Mouse (Mus musculus): ENCODE data around the gene Ccdc8. TPM values are rescaled to one million over a fixed set of nuclear protein-coding genes. Genes with fewer than 3 reads are reported as not detected.

The Ccdc8 gene
- polyA plus RNA-seq, 1 experiment, result 9.7 TPM

DNA sequence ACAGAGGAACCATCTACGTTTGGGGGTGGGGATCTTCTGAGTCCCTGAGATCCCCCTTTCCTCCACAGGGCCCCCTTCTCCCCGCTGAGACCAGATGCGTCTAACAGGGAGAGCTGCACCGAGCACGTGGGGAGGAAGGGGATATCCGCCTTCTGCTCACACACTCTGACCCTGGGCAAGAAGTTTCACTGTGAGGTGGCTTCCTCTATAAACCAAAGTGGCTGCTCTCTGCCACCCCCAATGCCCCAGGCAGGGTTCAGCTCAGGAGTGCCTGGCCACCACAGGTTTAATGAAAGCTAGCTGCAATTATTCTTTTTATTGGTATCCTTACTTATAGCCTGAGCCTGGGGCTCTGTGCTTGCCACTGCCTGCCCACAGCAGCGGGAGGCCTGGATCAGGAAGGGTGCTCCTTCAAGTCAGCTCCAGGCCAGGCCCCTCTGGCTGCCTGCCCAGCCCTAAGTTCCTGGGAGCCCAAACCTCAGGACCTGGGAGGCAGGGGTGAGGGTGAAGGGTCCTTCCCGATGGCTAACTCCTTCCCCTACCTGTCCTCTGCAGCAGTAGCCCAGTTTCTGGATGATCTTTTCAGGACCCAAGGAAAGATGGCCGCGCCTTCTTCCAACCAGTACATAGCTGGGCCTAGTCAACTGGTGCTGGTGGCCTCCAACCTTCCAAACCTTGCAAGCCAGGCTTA lies 32.5 kb downstream of the Ccdc8 start:
- TF ChIP-seq MAX (IDR thresholded peaks at IDR 0.05), result no peak
- TF ChIP-seq CEBPB (IDR thresholded peaks at IDR 0.05; ENCODE audit: low read depth), result no peak
- TF ChIP-seq CTCF (IDR thresholded peaks at IDR 0.05; ENCODE audit: control insufficient read depth, insufficient read depth, insufficient read length), result no peak
- TF ChIP-seq FOSL1 (IDR thresholded peaks at IDR 0.05; ENCODE audit: insufficient read depth, low read length, poor library complexity, severe bottlenecking), result no peak
- TF ChIP-seq USF1 (IDR thresholded peaks at IDR 0.05; ENCODE audit: low read depth), result no peak
- TF ChIP-seq MYOG (IDR thresholded peaks at IDR 0.05; ENCODE audit: control insufficient read depth, extremely low read depth, insufficient read length), result no peak
- TF ChIP-seq MYOD1 (IDR thresholded peaks at IDR 0.05; ENCODE audit: control insufficient read depth, insufficient read length, low read depth), result no peak
- Histone ChIP-seq H3K36me3 (ENCODE audit: control insufficient read depth, insufficient read depth) (peaks cover 21% of the 10 kb centered on the region), H3K4me3 (ENCODE audit: insufficient read depth, poor library complexity, severe bottlenecking) (no peak overlapping the region), H3ac (ENCODE audit: control insufficient read depth, insufficient read length, low read depth) (no peak overlapping the region), H3K79me3 (ENCODE audit: low read depth) (peaks cover 36% of the 10 kb centered on the region), H3K27me3 (ENCODE audit: control insufficient read depth, insufficient read depth, insufficient read length) (no peaks in the 10 kb centered on the region), H3K79me2 (ENCODE audit: control insufficient read depth, insufficient read depth) (peaks cover 63% of the 10 kb centered on the region)

DNA sequence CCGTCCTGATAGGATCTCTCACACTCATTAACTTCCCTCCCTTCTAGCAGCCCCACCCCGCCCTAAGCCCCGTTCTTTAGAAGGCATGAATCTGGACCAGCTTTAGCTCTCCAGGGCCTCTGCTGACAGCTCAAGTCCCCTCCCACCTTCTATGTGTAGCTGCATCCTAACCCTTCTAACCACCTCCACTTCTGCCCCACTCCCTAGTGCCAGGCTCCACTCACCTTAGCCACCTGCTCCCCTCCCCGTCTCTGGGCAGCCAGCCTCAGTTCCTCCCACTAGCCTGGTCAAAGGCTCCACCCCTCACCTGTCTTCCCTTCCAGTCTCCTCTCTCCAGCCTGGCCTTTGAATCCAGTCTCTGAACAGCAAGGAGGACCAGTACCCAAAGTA lies 33.0 kb downstream of the Ccdc8 start:
- H3K27me3 ChIP-seq (ENCODE audit: control insufficient read depth, insufficient read depth, insufficient read length), result no peaks in the 10 kb centered on the region
- peaks cover 17% of the 10 kb centered on the region for H3K36me3 ChIP-seq (ENCODE audit: control insufficient read depth, insufficient read depth)
- no peak overlapping the region for H3K4me3 ChIP-seq (ENCODE audit: insufficient read depth, poor library complexity, severe bottlenecking)
- peaks cover 58% of the 10 kb centered on the region for H3K79me2 ChIP-seq (ENCODE audit: control insufficient read depth, insufficient read depth)
- H3ac ChIP-seq (ENCODE audit: control insufficient read depth, insufficient read length, low read depth), result no peak overlapping the region
- peaks cover 36% of the 10 kb centered on the region for H3K79me3 ChIP-seq (ENCODE audit: low read depth)
- no peak for TF ChIP-seq CTCF (IDR thresholded peaks at IDR 0.05; ENCODE audit: control insufficient read depth, insufficient read depth, insufficient read length)
- no peak for TF ChIP-seq FOSL1 (IDR thresholded peaks at IDR 0.05; ENCODE audit: insufficient read depth, low read length, poor library complexity, severe bottlenecking)
- no peak for TF ChIP-seq MYOD1 (IDR thresholded peaks at IDR 0.05; ENCODE audit: control insufficient read depth, insufficient read length, low read depth)
- TF ChIP-seq CEBPB (IDR thresholded peaks at IDR 0.05; ENCODE audit: low read depth), result no peak

DNA sequence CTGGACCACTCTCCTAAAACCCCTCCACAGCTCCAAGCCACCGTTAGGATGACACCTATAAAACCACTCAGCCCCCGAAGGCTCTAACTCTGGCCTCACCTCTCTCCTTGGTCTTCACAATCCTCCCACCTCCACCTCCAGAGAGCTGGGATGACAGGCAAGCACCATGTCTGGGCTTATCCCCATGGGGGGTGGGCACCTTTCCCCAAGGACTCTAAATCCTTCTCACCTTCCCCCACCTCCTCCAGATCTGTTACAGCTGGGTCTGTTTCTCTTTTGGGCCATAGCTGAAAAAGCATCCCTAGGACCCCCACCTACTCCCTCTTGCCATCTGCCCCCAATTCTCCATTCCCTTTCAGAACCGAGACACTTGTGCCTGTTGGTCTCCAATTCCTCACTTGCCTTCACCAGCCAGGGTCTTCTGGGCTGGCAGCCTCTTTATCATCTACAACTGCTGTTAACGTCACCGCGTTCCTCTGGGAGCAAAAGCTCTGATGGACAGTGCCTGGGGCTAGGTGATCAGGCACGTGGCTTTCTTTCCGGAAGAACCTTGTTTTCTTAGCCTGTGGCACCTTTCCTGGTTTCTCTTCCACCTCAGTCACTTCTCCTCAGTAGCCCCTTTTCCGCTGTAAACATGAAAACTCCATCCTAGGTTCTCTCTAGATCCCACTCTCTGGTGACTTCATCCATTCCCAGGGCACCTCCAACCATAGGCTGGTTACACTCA lies 33.6 kb downstream of the Ccdc8 start:
- Histone ChIP-seq H3ac (ENCODE audit: control insufficient read depth, insufficient read length, low read depth) (no peak overlapping the region), H3K4me3 (ENCODE audit: insufficient read depth, poor library complexity, severe bottlenecking) (peak overlapping the region; percentile 57), H3K36me3 (ENCODE audit: control insufficient read depth, insufficient read depth) (peaks cover 12% of the 10 kb centered on the region), H3K79me3 (ENCODE audit: low read depth) (peaks cover 33% of the 10 kb centered on the region), H3K79me2 (ENCODE audit: control insufficient read depth, insufficient read depth) (peaks cover 52% of the 10 kb centered on the region), H3K27me3 (ENCODE audit: control insufficient read depth, insufficient read depth, insufficient read length) (no peaks in the 10 kb centered on the region)
- TF ChIP-seq CTCF (IDR thresholded peaks at IDR 0.05; ENCODE audit: control insufficient read depth, insufficient read depth, insufficient read length) (no peak), FOSL1 (IDR thresholded peaks at IDR 0.05; ENCODE audit: insufficient read depth, low read length, poor library complexity, severe bottlenecking) (no peak)

DNA sequence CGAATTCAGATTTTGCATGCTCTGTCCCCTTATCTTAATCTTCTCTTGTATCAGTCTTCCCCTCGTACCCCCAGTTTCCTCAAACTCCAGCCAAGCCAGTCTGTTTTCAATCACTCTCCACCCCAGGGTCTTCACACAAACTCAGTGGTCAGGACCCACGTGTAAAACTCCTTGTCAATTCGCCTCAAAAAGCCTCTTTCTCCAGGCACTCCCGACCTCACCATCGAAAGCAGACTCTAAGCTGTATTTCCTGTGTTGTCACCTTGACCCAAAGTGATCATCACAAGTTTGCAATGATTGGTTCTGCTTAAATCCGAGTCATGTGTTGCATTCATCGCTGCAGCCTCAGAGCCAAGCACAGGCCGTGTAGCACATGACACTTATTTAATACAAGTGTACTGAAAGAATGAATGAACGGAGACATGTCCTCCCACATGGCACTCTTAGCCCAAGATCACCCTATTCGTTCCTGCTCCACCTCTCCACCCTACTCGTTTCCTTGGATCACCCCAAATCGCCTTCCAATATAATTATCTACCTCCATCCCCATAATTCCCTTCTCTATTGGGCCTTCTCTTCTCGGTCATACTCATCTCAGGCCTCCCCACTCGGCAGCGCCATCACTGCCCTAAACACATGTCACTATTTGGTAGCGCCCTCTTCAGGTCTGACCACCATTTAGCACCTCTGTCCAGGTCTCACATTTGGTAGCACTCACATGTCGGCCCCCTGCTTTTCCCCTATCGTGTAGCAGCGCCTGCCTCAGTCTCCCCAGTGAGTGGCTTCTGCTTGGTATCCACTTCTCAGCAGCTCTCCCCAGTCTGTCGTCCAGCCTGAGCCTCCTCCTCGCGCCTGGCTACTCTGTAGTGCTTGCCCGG lies 34.4 kb downstream of the Ccdc8 start:
- peaks cover 29% of the 10 kb centered on the region for H3K79me3 ChIP-seq (ENCODE audit: low read depth)
- H3K27me3 ChIP-seq (ENCODE audit: control insufficient read depth, insufficient read depth, insufficient read length), result no peaks in the 10 kb centered on the region
- peaks cover 52% of the 10 kb centered on the region for H3K79me2 ChIP-seq (ENCODE audit: control insufficient read depth, insufficient read depth)
- peak overlapping the region; percentile 57 for H3K4me3 ChIP-seq (ENCODE audit: insufficient read depth, poor library complexity, severe bottlenecking)
- H3K36me3 ChIP-seq (ENCODE audit: control insufficient read depth, insufficient read depth), result peaks cover 5% of the 10 kb centered on the region
- no peak for TF ChIP-seq MYOD1 (IDR thresholded peaks at IDR 0.05; ENCODE audit: control insufficient read depth, insufficient read length, low read depth)
- peak; percentile 68 for TF ChIP-seq CTCF (IDR thresholded peaks at IDR 0.05; ENCODE audit: control insufficient read depth, insufficient read depth, insufficient read length)
- peak overlapping the region; percentile 82 for H3ac ChIP-seq (ENCODE audit: control insufficient read depth, insufficient read length, low read depth)

DNA sequence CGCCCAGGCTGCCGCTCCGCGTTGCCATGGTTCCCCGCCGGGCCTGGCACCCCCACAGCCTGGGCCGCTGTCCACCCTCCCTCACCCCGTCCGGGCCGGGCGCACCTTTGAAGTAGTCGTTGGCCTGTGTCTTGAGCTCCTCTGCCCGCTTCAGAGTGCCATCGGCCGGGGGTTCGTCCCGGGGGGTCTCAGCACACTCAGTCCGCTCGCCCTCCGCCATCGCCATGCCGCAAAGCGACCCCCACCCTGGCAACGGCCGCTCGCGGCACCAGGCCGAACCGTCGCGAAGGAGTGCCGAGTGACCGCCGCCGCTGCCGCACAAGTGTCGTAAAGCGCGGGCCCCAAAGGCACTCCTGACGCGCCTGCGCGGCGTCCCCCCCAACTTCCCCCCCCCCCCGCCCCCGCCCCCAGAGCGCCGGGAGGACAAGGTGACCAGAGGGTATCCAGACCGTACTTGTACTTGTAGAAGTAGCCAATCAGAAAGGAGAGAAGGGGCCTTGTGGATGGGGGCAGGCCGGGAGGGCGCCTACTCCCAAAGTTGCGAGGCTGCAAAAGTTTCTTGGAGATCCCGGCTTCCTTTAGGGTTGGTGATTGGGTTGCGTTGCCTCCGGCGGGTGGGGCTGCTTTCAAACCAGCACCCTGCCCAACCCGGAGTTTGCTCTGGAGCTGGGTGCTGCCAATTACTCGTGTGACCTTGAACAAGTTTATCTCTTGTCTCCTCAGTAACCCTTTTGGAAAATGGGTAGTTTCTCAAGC lies 35.3 kb downstream of the Ccdc8 start, which contains the start of gene Ppp5c:
TSS of gene Ppp5c (minus strand) at position 337 of the 756 bp plus-strand sequence.
- Histone ChIP-seq H3K27me3 (ENCODE audit: control insufficient read depth, insufficient read depth, insufficient read length) (no peaks in the 10 kb centered on the region), H3K36me3 (ENCODE audit: control insufficient read depth, insufficient read depth) (no peaks in the 10 kb centered on the region), H3K79me3 (ENCODE audit: low read depth) (peaks cover 28% of the 10 kb centered on the region), H3K4me3 (ENCODE audit: insufficient read depth, poor library complexity, severe bottlenecking) (peak within 1 kb of the TSS; percentile 57), H3ac (ENCODE audit: control insufficient read depth, insufficient read length, low read depth) (peak within 1 kb of the TSS; percentile 82), H3K79me2 (ENCODE audit: control insufficient read depth, insufficient read depth) (peaks cover 47% of the 10 kb centered on the region)
- no peak for TF ChIP-seq CTCF (IDR thresholded peaks at IDR 0.05; ENCODE audit: control insufficient read depth, insufficient read depth, insufficient read length)
- no peak for TF ChIP-seq MYOG (IDR thresholded peaks at IDR 0.05; ENCODE audit: control insufficient read depth, extremely low read depth, insufficient read length)
- no peak for TF ChIP-seq USF1 (IDR thresholded peaks at IDR 0.05; ENCODE audit: low read depth)
- TF ChIP-seq FOSL1 (IDR thresholded peaks at IDR 0.05; ENCODE audit: insufficient read depth, low read length, poor library complexity, severe bottlenecking), result no peak
- no peak for TF ChIP-seq CEBPB (IDR thresholded peaks at IDR 0.05; ENCODE audit: low read depth)
- no peak for TF ChIP-seq MAX (IDR thresholded peaks at IDR 0.05)
- TF ChIP-seq MYOD1 (IDR thresholded peaks at IDR 0.05; ENCODE audit: control insufficient read depth, insufficient read length, low read depth), result no peak
